Mouse (Mus musculus) spleen, adult 12 weeks (tissue): Measurements from ENCODE around the gene Sall1.

Source experiments
- DNase-seq: peaks from one replicate; pipeline ENCODE4 v3.0.0; 2022; ENCODE audit warnings: low spot score

Gene Sall1

GRCm38 (mm10) chr8:89038920-89039319 lies 5.0 kb downstream of the Sall1 start:
- no peak for DNase-seq

- DNase-seq: no peak
Observed at GRCm38 (mm10) chr8:89037536-89038236, 6.3 kb downstream of the Sall1 start.

- no peak for DNase-seq
Observed at GRCm38 (mm10) chr8:89032412-89032811, 11.6 kb downstream of the Sall1 start.

GRCm38 (mm10) chr8:89028156-89028555 lies 15.8 kb downstream of the Sall1 start:
- DNase-seq: no peak

GRCm38 (mm10) chr8:89026139-89026520 lies 17.8 kb downstream of the Sall1 start:
- DNase-seq: no peak

GRCm38 (mm10) chr8:89025281-89026138 lies 18.5 kb downstream of the Sall1 start:
- no peak for DNase-seq

DNA sequence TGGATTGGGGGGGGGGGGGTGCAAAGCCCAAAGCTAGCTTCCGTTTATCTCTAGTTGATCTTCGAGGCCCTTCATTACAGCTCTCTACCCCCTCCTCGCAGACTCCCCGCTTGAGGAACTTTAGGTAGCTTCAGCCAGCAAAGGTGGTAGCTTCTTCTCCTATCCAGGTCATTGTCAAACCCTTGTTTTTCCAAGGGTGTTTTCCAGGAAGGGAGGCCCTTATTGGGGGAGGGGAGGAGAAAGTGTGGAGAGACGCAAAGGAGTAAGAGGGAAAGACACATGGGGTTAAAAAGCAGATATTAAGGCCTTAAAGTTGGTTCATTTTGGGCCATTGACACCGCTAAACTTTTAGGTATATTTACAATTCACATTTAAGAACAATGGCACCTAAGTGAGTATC lies 19.2 kb downstream of the Sall1 start:
- no peak for DNase-seq

- no peak for DNase-seq
Observed at GRCm38 (mm10) chr8:89021139-89021538, 22.8 kb downstream of the Sall1 start.

DNA sequence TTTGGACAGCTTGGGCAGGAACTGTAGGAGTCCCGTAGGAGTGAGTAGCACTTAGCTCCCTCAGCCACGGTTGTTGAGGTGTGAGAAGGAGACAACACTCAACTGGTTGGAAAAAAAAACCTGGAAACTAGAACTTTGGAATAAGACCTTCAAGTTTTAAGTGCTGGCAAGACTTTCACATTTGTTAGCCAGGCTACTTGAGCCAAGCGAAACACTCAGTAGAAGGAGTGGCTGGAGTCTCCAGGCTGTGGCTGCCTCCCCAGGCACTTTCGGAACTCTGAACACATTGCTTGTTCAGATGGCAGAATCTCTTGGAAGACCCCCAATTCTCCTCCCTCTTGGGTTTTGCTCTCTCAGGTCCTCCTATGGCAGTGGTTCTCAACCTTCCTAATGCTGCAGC lies 26.1 kb downstream of the Sall1 start:
- no peak for DNase-seq

GRCm38 (mm10) chr8:89016465-89017070 lies 27.4 kb downstream of the Sall1 start:
- no peak for DNase-seq

DNA sequence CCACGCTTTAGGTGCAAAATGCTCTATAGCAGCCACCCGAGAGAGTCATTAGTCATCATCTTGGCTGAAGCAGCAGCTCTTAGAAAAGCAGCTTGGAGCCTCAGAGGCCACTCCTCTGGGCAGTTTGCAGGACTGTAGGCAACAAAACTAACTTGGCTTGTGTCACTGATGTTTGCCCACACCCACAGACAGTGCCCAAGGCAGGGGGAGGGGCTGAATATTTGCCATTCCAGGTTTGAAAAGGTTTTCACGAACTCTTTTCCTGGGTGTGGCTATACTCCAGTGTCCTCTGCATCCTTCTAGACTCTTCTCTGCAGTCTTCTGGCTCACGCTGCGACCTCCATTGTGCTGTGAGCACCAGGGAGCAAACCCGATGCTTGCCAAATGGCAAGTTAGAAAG lies 28.4 kb downstream of the Sall1 start:
- DNase-seq: no peak

- DNase-seq: no peak
Observed at GRCm38 (mm10) chr8:89012853-89013534, 31.0 kb downstream of the Sall1 start.

- DNase-seq: no peak
Observed at GRCm38 (mm10) chr8:89012024-89012712, 31.8 kb downstream of the Sall1 start.

GRCm38 (mm10) chr8:89008784-89009183 lies 35.2 kb downstream of the Sall1 start:
- no peak for DNase-seq

DNA sequence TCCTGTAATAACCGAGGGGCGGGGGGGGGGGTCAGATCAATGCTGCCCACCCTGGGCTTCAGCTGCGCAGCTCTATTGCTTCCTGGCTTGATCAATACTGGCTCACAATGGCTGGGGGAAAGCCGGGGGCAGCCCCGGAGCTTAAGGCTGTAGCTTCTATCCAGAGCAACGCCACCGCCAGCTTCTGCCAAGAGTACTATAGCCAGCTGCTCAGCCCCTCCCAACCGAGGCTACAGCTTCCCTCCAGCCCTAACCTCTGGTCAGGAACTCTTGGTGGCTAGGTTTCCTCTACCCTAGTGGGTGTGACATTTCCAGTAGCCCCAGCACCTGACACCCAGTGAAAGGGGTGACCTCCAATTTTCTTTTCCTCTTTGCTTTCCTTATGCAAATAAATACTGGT lies 36.8 kb downstream of the Sall1 start:
- no peak for DNase-seq

GRCm38 (mm10) chr8:89006426-89006825 lies 37.5 kb downstream of the Sall1 start:
- no peak for DNase-seq

DNA sequence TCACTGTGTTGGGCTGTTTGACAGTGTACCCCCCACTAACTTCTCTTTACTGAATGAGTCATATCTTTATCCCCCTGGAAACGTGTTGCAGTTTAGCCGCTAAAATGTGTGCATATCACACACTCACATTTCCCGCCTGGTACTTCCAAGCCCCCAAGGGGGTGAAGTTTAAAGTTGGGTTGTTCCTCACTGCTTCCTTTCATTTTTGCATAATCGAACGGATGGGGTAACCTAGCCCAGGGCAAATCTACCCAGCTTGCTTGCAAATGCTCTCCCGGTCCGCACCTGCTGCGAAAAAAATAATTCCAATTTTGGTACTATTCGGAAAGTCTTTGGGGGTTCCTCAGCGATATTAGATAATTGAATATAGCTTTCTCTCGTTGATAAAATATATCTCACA lies 38.2 kb downstream of the Sall1 start:
- DNase-seq: no peak

- DNase-seq: no peak
Observed at GRCm38 (mm10) chr8:89004041-89004440, 39.9 kb downstream of the Sall1 start.

GRCm38 (mm10) chr8:89003336-89003896 lies 40.5 kb downstream of the Sall1 start:
- DNase-seq: no peak

GRCm38 (mm10) chr8:89002128-89002527 lies 41.8 kb downstream of the Sall1 start:
- no peak for DNase-seq

DNA sequence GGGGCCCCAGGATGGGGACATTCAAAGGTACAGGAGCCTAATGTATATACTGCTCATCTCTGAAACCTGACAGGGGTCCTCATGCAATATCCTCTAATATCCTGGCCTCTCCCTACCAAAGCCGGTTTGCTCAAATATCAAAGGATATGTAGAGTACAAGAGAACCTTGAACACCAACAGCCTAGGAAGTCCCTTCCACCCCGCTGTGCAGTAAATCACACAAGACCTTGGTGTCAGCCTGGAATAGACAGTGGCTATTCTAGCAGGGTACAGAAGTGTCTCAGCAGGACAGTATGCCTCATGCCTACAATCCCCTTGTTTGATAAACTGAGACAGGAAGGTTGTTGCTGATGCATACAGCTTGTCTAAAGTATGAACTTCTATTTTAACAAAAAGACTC lies 46.7 kb downstream of the Sall1 start:
- DNase-seq: no peak
